Mouse (Mus musculus) brain, embryonic 14.5 days (tissue): ENCODE measurements around the gene Rapgefl1.

Source experiments
- CTCF ChIP-seq: fragments of 200-500 bp; IDR thresholded peaks from 2 replicates; pipeline ENCODE4 v1.5.1; 2012; ENCODE audit warnings: inconsistent platforms, mild to moderate bottlenecking, moderate library complexity, borderline replicate concordance; ENCODE audit not compliant: insufficient read depth, insufficient read length; ENCODE audit errors: extremely low read depth
- POLR2A ChIP-seq: fragments of 200-500 bp; IDR thresholded peaks from 2 replicates; pipeline ENCODE4 v1.6.1; 2012; ENCODE audit warnings: mild to moderate bottlenecking, inconsistent platforms, borderline replicate concordance; ENCODE audit not compliant: poor library complexity, insufficient read depth, insufficient read length, severe bottlenecking; ENCODE audit errors: extremely low read depth

GRCm38 (mm10) chr11:98790631-98791205 is 45.9 kb upstream of the Rapgefl1 start:
- TF ChIP-seq CTCF: no peak
- TF ChIP-seq POLR2A: no peak
